Mouse (Mus musculus) CH12.LX (cell line): ENCODE data around the gene Fa2h. TPM values are rescaled to one million over a fixed set of nuclear protein-coding genes. Genes with fewer than 3 reads are reported as not detected.

Source experiments
- DNase-seq: peaks from one replicate; pipeline ENCODE4 v3.0.0-alpha.2; 2013; ENCODE audit errors: extremely low read depth
- H3K27ac ChIP-seq: 2 replicates; pipeline ENCODE4 v1.5.1; 2012; ENCODE audit warnings: low read depth, mild to moderate bottlenecking, control low read depth, moderate library complexity; ENCODE audit not compliant: insufficient read depth
- H3K27me3 ChIP-seq: replicated peaks from 2 replicates; pipeline ENCODE3; 2012; ENCODE audit warnings: inconsistent platforms
- H3K36me3 ChIP-seq, 2 experiments: replicated peaks in 1 of 2; 2 replicates each; pipeline versions ENCODE3 to v1.6.1; 2012; ENCODE audit warnings: inconsistent platforms in 1 of 2, low read length in 1 of 2, mild to moderate bottlenecking in 1 of 2, mixed read lengths in 1 of 2, moderate library complexity in 1 of 2; ENCODE audit not compliant: control insufficient read depth in 1 of 2, insufficient read depth in 1 of 2
- H3K4me1 ChIP-seq, 2 experiments: 2 replicates each; pipeline ENCODE4 v1.6.1; 2012; ENCODE audit warnings: inconsistent platforms in 1 of 2, moderate library complexity in 1 of 2; ENCODE audit not compliant: insufficient read depth in 2 of 2, control insufficient read depth in 1 of 2
- H3K4me2 ChIP-seq: 2 replicates; pipeline ENCODE4 v1.6.1; 2012; ENCODE audit warnings: low read depth, mild to moderate bottlenecking, control low read depth; ENCODE audit not compliant: poor library complexity, insufficient read depth, severe bottlenecking
- H3K4me3 ChIP-seq, 3 experiments: fragments of 150-350 bp in 1 of 3; sonication (generic) in 1 of 3; replicated peaks in 1 of 3; 2 replicates each; pipeline versions ENCODE3 to v1.5.1; 2011 to 2012; ENCODE audit warnings: low read depth in 2 of 3, low read length in 2 of 3, mild to moderate bottlenecking in 2 of 3, moderate library complexity in 2 of 3, control low read depth in 1 of 3, improper control_type of control experiment in 1 of 3, inconsistent platforms in 1 of 3, mixed read lengths in 1 of 3; ENCODE audit not compliant: poor library complexity in 1 of 3
- H3K79me2 ChIP-seq: replicated peaks from 2 replicates; pipeline ENCODE4 v1.6.1; 2012; ENCODE audit warnings: mild to moderate bottlenecking, moderate library complexity; ENCODE audit not compliant: control insufficient read depth, poor library complexity, insufficient read depth, severe bottlenecking; ENCODE audit errors: extremely low read depth
- H3K9ac ChIP-seq: 2 replicates; pipeline ENCODE4 v1.6.1; 2012; ENCODE audit warnings: low read depth, mild to moderate bottlenecking, control low read depth, moderate library complexity; ENCODE audit not compliant: insufficient read depth
- H3K9me3 ChIP-seq: replicated peaks from 2 replicates; pipeline ENCODE3; 2012; ENCODE audit warnings: low read length, inconsistent platforms, mixed read lengths
- BHLHE40 ChIP-seq: IDR thresholded peaks from 2 replicates; pipeline ENCODE4 v1.6.1; 2011; ENCODE audit warnings: mild to moderate bottlenecking, low read depth, low read length, improper control_type of control experiment
- CHD1 ChIP-seq: IDR thresholded peaks from 2 replicates; pipeline ENCODE4 v1.6.1; 2012; ENCODE audit warnings: low read depth, low read length, improper control_type of control experiment, inconsistent platforms
- CHD2 ChIP-seq: IDR thresholded peaks from 2 replicates; pipeline ENCODE4 v1.6.1; 2011; ENCODE audit warnings: low read length, improper control_type of control experiment
- EP300 ChIP-seq: IDR thresholded peaks from 2 replicates; pipeline ENCODE4 v1.6.1; 2011; ENCODE audit warnings: low read length, improper control_type of control experiment
- IRF4 ChIP-seq: IDR thresholded peaks from 2 replicates; pipeline ENCODE4 v1.6.1; 2014; ENCODE audit warnings: low read depth, mild to moderate bottlenecking, inconsistent platforms, low read length, improper control_type of control experiment
- JUN ChIP-seq: IDR thresholded peaks from 2 replicates; pipeline ENCODE4 v1.6.1; 2011; ENCODE audit warnings: low read depth, mild to moderate bottlenecking, low read length, improper control_type of control experiment, moderate library complexity; ENCODE audit not compliant: insufficient read depth
- JUND ChIP-seq: conservative IDR thresholded peaks from 2 replicates; pipeline ENCODE4 v1.6.1; 2011; ENCODE audit warnings: low read depth, low read length, improper control_type of control experiment
- MAFK ChIP-seq: IDR thresholded peaks from 2 replicates; pipeline ENCODE4 v1.6.1; 2011; ENCODE audit warnings: low read length, improper control_type of control experiment; ENCODE audit not compliant: insufficient replicate concordance
- MAZ ChIP-seq: IDR thresholded peaks from 2 replicates; pipeline ENCODE4 v1.6.1; 2012; ENCODE audit warnings: low read depth, mild to moderate bottlenecking, inconsistent platforms, low read length, improper control_type of control experiment, moderate library complexity
- NELFE ChIP-seq: IDR thresholded peaks from 2 replicates; pipeline ENCODE4 v1.6.1; 2011; ENCODE audit warnings: low read depth, low read length, improper control_type of control experiment
- NRF1 ChIP-seq: IDR thresholded peaks from 2 replicates; pipeline ENCODE4 v1.6.1; 2014; ENCODE audit warnings: low read depth, mild to moderate bottlenecking, inconsistent platforms, low read length, improper control_type of control experiment, moderate library complexity
- SIN3A ChIP-seq: IDR thresholded peaks from 2 replicates; pipeline ENCODE4 v1.6.1; 2012; ENCODE audit warnings: low read length, improper control_type of control experiment, inconsistent platforms
- SMC3 ChIP-seq: IDR thresholded peaks from 2 replicates; pipeline ENCODE4 v1.6.1; 2011; ENCODE audit warnings: low read depth, low read length, improper control_type of control experiment
- UBTF ChIP-seq: IDR thresholded peaks from 2 replicates; pipeline ENCODE4 v1.6.1; 2012; ENCODE audit warnings: low read depth, mild to moderate bottlenecking, inconsistent platforms, low read length, improper control_type of control experiment, moderate library complexity
- USF1 ChIP-seq: IDR thresholded peaks from 2 replicates; pipeline ENCODE4 v1.6.1; 2014; ENCODE audit warnings: low read depth, mild to moderate bottlenecking, inconsistent platforms, low read length, improper control_type of control experiment
- ZC3H11A ChIP-seq: IDR thresholded peaks from 2 replicates; pipeline ENCODE4 v1.6.1; 2012; ENCODE audit warnings: low read depth, mild to moderate bottlenecking, inconsistent platforms, low read length, improper control_type of control experiment
- ZKSCAN1 ChIP-seq: IDR thresholded peaks from 2 replicates; pipeline ENCODE4 v1.6.1; 2012; ENCODE audit warnings: low read depth, inconsistent platforms, low read length, improper control_type of control experiment, borderline replicate concordance
- dilution Hi-C: fragments of 300-500 bp; cut with MboI; formaldehyde crosslinking; loops from 2 replicates; pipeline ENCODE4 v1.14.3; 2020; ENCODE audit warnings: low sequenced_read_pairs; ENCODE audit not compliant: extremely low pct_unique_long_range_greater_than_20kb, extremely low pct_ligation_motif_present
- in situ Hi-C: fragments of 300-500 bp; cut with MboI; formaldehyde crosslinking; loops from 3 replicates; pipeline ENCODE4 v1.14.3; 2019; ENCODE audit warnings: low sequenced_read_pairs, low pct_ligation_motif_present, low pct_unique_long_range_greater_than_20kb, mixed read lengths
- polyA plus RNA-seq: library from polyadenylated mRNA; unstranded; fragments of >175 nt; gene quantifications from 2 replicates; pipeline ENCODE4 v1.2.1, GENCODE M21; 2012; ENCODE audit warnings: low read depth; ENCODE audit not compliant: insufficient read length
- total RNA-seq, 2 experiments: library from RNA; depleted of rRNA; stranded (reverse); fragments of 300-350 nt in 1 of 2; fragments of >200 nt in 1 of 2; gene quantifications; 2 replicates each; pipeline ENCODE4 v1.2.3; 2012 to 2014

Fa2h gene
- total and polyA plus RNA-seq, 3 experiments: 0.08 TPM; not detected in 2

GRCm38 (mm10) chr8:111299821-111300568 is 93.6 kb downstream of the Fa2h start, which contains the start of gene Rfwd3 (continued):
- no peak for TF ChIP-seq USF1
- TF ChIP-seq IRF4: 0 out of 2 replicates have a peak, but pooled peaks have one; percentile 2
- TF ChIP-seq SIN3A: peak; percentile 35
- TF ChIP-seq ZC3H11A: no peak
- TF ChIP-seq EP300: 0 out of 2 replicates have a peak, but pooled peaks have one; percentile 21
- TF ChIP-seq CHD2: peak; percentile 92
- no peak for TF ChIP-seq CHD1
- no peak for TF ChIP-seq BHLHE40
- no peak for TF ChIP-seq ZKSCAN1
- TF ChIP-seq NRF1: peak; percentile 88
- TF ChIP-seq UBTF: peak; percentile 22; the same call in 1 of the 2 replicates

DNA sequence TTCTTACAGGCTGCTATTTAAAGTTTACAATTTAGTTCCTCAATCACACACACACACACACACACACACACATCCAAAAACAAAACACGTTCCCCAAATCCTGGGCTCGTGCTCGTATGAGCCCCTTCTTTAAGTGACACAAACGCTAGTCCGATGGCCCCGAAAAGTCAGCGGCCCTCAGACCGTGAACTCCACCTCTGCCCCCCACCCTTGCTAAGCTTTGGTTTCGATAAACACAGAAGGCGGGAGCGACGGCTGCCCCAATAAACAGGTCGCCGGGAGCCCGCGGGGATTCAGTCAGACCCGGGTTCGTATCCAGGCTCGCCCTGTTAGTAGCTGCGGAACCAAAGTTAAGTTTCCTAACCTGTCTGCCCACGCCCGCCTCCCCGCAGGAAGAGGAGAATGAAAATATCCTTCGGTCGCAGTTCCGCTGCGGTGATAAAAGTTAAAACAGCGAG is 94.2 kb downstream of the Fa2h start:
- peak overlapping the region; percentile 63 to 93 (median 93) for H3K4me3 ChIP-seq
- dilution Hi-C loops (no loop called here), in situ Hi-C loops (loop anchor here (25.0 kb wide), 1 partner anchor 462 kb away; the partner anchor contains the start of genes Cog4 and Sf3b3)
- peaks cover 20 to 23% of the 10 kb centered on the region in 2 experiments for H3K36me3 ChIP-seq
- peak overlapping the region; percentile 85 for H3K27ac ChIP-seq
- H3K9me3 ChIP-seq: no peaks in the 10 kb centered on the region
- peak overlapping the region; percentile 59; the same call in 1 of the 2 replicates for H3K4me2 ChIP-seq
- TF ChIP-seq JUN: no peak
- TF ChIP-seq MAFK: no peak
- no peak for TF ChIP-seq JUND
- TF ChIP-seq IRF4: no peak
- TF ChIP-seq ZKSCAN1: no peak
- TF ChIP-seq EP300: no peak
- no peak for TF ChIP-seq NELFE
- no peak for TF ChIP-seq ZC3H11A
- no peak for TF ChIP-seq SMC3
- no peak for TF ChIP-seq CHD1
- no peak for TF ChIP-seq MAZ
- peak overlapping the region; percentile 95 for H3K9ac ChIP-seq
- peaks cover 4 to 21% of the 10 kb centered on the region in 2 experiments; a peak in 3 of 4 replicates for H3K4me1 ChIP-seq
- no peaks in the 10 kb centered on the region for H3K27me3 ChIP-seq
- peaks cover 48% of the 10 kb centered on the region for H3K79me2 ChIP-seq
- DNase-seq: peak; percentile 67
